Mouse (Mus musculus): ENCODE results near the gene Dnmt3b. TPM values are rescaled to one million over a fixed set of nuclear protein-coding genes. Genes with fewer than 3 reads are reported as not detected.
A peak's percentile ranks its signal among the peaks of the same experiment; 100 is the strongest.

Dnmt3b gene
- 2.0 and 2.5 TPM in 2 replicates for polyA plus RNA-seq (2012; rRNA removed)

GRCm38 (mm10) chr2:153649298-153650013, at the start of gene Dnmt3b:
TSS of gene Dnmt3b (plus strand) at chr2:153649450.
- peak; percentile 47 for DNase-seq (ENCODE audit: low spot score)

- DNase-seq (ENCODE audit: low spot score): no peak
Observed at GRCm38 (mm10) chr2:153600021-153600666, 49.1 kb upstream of the Dnmt3b start.

GRCm38 (mm10) chr2:153600667-153601648, 48.3 kb upstream of the Dnmt3b start:
- DNase-seq (ENCODE audit: low spot score): no peak

- no peak for DNase-seq (ENCODE audit: low spot score)
Observed at GRCm38 (mm10) chr2:153603724-153604123, 45.5 kb upstream of the Dnmt3b start.

- DNase-seq (ENCODE audit: low spot score): no peak
Observed at GRCm38 (mm10) chr2:153606421-153606820, 42.8 kb upstream of the Dnmt3b start.

GRCm38 (mm10) chr2:153607870-153608515, 41.3 kb upstream of the Dnmt3b start:
- no peak for DNase-seq (ENCODE audit: low spot score)

- DNase-seq (ENCODE audit: low spot score): no peak
Observed at GRCm38 (mm10) chr2:153609058-153609457, 40.2 kb upstream of the Dnmt3b start.

- peak; percentile 58 for DNase-seq (ENCODE audit: low spot score)
Observed at GRCm38 (mm10) chr2:153609548-153609947, 39.7 kb upstream of the Dnmt3b start.

GRCm38 (mm10) chr2:153610426-153611240, 38.6 kb upstream of the Dnmt3b start:
- DNase-seq (ENCODE audit: low spot score): no peak

- no peak for DNase-seq (ENCODE audit: low spot score)
Observed at GRCm38 (mm10) chr2:153611241-153611630, 38.0 kb upstream of the Dnmt3b start.

GRCm38 (mm10) chr2:153611743-153612142, 37.5 kb upstream of the Dnmt3b start:
- DNase-seq (ENCODE audit: low spot score): no peak

- no peak for DNase-seq (ENCODE audit: low spot score)
Observed at GRCm38 (mm10) chr2:153612594-153613281, 36.5 kb upstream of the Dnmt3b start.

GRCm38 (mm10) chr2:153616893-153617292, 32.4 kb upstream of the Dnmt3b start:
- DNase-seq (ENCODE audit: low spot score): no peak

GRCm38 (mm10) chr2:153618439-153618838, 30.8 kb upstream of the Dnmt3b start:
- DNase-seq (ENCODE audit: low spot score): no peak

GRCm38 (mm10) chr2:153618889-153619288, 30.4 kb upstream of the Dnmt3b start:
- no peak for DNase-seq (ENCODE audit: low spot score)

GRCm38 (mm10) chr2:153622449-153622848, 26.8 kb upstream of the Dnmt3b start:
- DNase-seq (ENCODE audit: low spot score): no peak

GRCm38 (mm10) chr2:153630950-153631349, 18.3 kb upstream of the Dnmt3b start:
- no peak for DNase-seq (ENCODE audit: low spot score)

GRCm38 (mm10) chr2:153631976-153632870, 17.0 kb upstream of the Dnmt3b start, which contains the start of gene Commd7:
TSS of gene Commd7 (minus strand) at chr2:153632781.
- peak; percentile 78 for DNase-seq (ENCODE audit: low spot score)

GRCm38 (mm10) chr2:153632871-153633226, 16.4 kb upstream of the Dnmt3b start:
- DNase-seq (ENCODE audit: low spot score): no peak

Measured in urinary bladder, adult 2 months (tissue).